Mouse (Mus musculus): ENCODE data around the gene Tmprss2. TPM values are rescaled to one million over a fixed set of nuclear protein-coding genes. Genes with fewer than 3 reads are reported as not detected.
"Not testable (repeated sequence)": the region's sequence is repeated elsewhere in the genome, so short reads cannot be mapped to it uniquely, and the experiment has no call there.

The Tmprss2 gene
- polyA plus RNA-seq, 1 experiment from 2014 or later, result 9.4 TPM

DNA sequence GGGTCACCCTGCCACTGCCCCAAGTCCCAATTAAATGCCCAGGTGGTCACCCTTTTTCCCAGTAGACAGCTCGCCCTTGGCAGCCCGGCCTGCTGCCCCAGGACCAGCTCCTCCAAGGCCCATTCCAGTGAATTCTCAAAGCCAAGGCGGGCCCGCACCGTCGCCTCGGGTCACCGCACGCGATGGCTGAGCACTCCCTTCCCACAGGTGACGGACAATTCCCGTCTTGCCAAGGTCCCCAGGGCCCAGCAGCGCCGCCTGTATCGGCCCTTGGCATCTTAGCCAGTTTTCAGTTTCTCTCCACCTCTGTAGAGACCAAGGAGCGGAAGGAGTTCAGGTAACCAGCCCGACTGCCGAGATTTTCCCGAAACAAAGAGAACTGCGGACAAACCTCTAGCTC, 749 bp downstream of the Tmprss2 start:
- 3% methylated on average over 20 of the region's 20 CpGs for WGBS

DNA sequence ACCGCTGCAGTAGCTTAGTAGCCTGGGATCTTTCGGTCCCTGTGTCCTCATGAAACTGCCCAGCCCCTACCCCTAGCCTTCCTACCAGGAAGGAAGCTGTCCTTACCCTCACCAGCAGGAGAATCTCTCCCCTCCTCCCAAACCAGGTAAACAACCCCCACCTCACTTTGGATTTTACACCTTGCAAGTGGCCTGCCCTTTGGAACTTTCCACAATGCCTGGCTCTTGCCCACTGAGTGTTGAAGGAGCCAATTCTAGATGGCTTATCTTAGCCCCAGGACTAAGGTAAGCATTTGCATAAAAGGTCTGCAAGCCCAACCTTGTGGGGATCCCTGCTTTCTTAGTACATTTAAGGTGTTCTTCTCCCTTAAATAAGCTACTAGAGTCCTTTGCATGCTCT, 1.3 kb downstream of the Tmprss2 start:
- Histone ChIP-seq H3K27ac (no peak overlapping the region), H3K27me3 (peaks cover 41% of the 10 kb centered on the region), H3K9ac (no peak overlapping the region), H3K4me1 (peaks cover 13% of the 10 kb centered on the region; the same call in 1 of the 2 replicates), H3K9me3 (no peaks in the 10 kb centered on the region), H3K4me2 (peak overlapping the region; percentile 69), H3K4me3 (peak overlapping the region; percentile 45; the same call in 1 of the 2 replicates), H3K36me3 (no peaks in the 10 kb centered on the region)
- ATAC-seq (ENCODE audit: borderline replicate concordance, extremely low read depth, low FRiP score, low TSS enrichment), result no peak
- WGBS, result 69% methylated on average over 2 of the region's 2 CpGs

More for the DNA sequence above, 749 bp downstream of the Tmprss2 start:
- H3K36me3 ChIP-seq, result no peaks in the 10 kb centered on the region
- 0 out of 2 replicates have a peak, but pooled peaks have one; percentile 4 for ATAC-seq (ENCODE audit: borderline replicate concordance, extremely low read depth, low FRiP score, low TSS enrichment)
- H3K9me3 ChIP-seq, result no peaks in the 10 kb centered on the region
- peak overlapping the region; percentile 69 for H3K4me2 ChIP-seq
- peaks cover 41% of the 10 kb centered on the region for H3K27me3 ChIP-seq
- H3K27ac ChIP-seq, result no peak overlapping the region; the same call in 1 of the 2 replicates
- H3K4me3 ChIP-seq, result peak overlapping the region; percentile 45
- H3K9ac ChIP-seq, result peak overlapping the region; percentile 43; the same call in 1 of the 2 replicates
- H3K4me1 ChIP-seq, result peaks cover 13% of the 10 kb centered on the region; the same call in 1 of the 2 replicates

DNA sequence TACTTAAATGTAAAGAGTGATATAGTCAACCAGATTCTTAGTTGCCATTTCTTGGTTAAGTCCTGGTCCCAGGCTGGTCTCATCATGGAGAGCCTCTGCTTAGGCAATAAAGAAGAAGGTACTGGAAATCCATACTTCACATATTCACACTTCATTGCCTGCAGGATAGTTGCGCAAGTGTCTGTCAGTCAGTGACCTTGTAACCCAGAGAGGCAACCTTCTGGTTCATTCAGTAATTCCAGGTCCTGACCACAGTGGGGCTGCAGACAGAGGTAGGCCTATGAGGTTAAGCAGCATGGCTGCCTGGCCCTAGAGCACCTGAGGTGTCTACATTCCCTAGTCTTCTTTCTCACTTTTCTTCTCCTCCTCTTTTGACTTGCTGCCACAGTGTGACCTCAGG, 3.0 kb downstream of the Tmprss2 start:
- H3K27ac ChIP-seq, result no peak overlapping the region
- H3K4me1 ChIP-seq, result peaks cover 13% of the 10 kb centered on the region; the same call in 1 of the 2 replicates
- no peak for ATAC-seq (ENCODE audit: borderline replicate concordance, extremely low read depth, low FRiP score, low TSS enrichment)
- H3K4me3 ChIP-seq, result no peak overlapping the region
- H3K36me3 ChIP-seq, result no peaks in the 10 kb centered on the region
- WGBS, result 94% methylated on average over 1 of the region's 1 CpGs
- H3K27me3 ChIP-seq, result peaks cover 41% of the 10 kb centered on the region
- H3K9ac ChIP-seq, result no peak overlapping the region
- H3K4me2 ChIP-seq, result no peak overlapping the region
- no peaks in the 10 kb centered on the region for H3K9me3 ChIP-seq

DNA sequence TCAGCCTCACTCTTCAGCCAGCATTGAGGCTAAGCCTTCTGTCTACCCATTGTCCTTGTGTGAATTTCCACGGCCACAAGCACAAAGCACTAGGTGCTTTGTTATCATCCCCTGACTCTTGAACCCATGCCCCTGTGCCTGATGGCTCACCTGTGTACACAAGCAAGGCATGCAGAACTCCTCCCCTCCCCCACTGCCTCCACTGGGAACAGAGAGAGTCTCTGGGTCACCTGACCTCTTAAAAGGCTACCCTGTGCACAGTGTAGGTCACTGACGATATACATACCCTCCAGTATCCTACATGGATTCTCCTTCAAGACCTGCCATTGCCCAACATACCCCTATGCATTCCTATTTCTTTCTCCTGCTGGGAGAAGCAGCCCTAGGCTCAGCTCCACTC, 4.2 kb downstream of the Tmprss2 start:
- ATAC-seq (ENCODE audit: borderline replicate concordance, extremely low read depth, low FRiP score, low TSS enrichment), result peak; percentile 37
- Histone ChIP-seq H3K4me1 (peaks cover 13% of the 10 kb centered on the region; the same call in 1 of the 2 replicates), H3K36me3 (no peaks in the 10 kb centered on the region), H3K4me3 (no peak overlapping the region), H3K9ac (no peak overlapping the region), H3K9me3 (no peaks in the 10 kb centered on the region), H3K27ac (no peak overlapping the region), H3K27me3 (peaks cover 32% of the 10 kb centered on the region), H3K4me2 (no peak overlapping the region)
- 47% methylated on average over 2 of the region's 2 CpGs for WGBS

DNA sequence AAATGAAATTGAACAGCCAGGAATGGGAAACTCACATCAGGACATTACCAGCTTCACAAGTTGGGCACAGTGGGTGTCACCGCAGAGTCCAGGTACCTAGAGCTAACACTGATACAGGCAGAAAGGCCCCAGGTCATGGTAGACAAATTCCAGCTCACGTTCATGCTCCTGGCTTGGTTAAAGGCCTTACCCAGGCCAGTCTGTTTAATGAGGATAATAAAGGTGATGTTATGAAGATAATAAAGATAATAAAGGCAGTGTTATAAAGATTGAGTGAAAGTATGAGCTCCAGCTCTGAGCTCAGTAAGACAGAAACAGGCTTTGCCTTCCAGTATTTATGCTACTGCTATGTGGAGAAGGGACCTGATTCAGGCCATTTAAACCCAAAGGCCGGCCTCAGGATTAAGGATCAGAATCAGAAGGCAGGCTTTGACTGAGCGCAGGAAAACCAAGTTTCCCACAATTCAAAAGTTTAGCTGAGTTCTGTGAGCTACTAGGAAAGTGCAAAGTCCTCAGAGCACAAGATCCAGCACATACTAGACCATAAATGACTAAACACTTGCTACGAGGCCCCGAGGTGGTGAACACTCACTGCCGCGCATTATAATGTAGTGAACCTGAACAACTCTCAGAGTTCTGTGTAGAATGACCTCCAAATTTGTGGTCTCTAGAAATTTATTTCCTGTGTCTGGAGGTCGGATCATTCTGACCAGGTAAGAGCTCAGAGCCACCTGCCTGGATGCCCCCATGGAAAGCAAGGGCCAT, 4.9 kb downstream of the Tmprss2 start:
- H3K27ac ChIP-seq, result no peak overlapping the region

DNA sequence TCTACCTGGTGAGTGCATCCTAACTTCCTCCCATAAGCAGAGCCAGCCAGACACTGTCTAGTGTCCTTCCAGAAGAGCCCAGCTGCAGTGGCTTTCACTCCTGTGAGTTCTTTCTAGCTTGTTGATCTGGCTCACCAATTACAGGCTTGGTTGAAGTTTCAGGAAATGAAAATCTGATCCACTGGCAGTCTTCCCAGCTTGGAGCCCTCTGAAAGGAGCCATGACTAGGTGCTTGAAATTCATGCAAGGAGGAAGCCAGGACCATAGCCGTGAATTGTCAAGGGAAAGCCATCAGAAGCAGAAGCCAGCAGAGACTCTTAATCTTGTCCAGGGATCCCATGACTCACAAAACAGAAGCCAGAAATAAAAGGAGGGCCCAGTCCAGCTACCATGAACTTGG, 8.7 kb downstream of the Tmprss2 start:
- Histone ChIP-seq H3K4me2 (no peak overlapping the region), H3K4me1 (no peaks in the 10 kb centered on the region), H3K27me3 (no peaks in the 10 kb centered on the region), H3K9me3 (no peaks in the 10 kb centered on the region), H3K9ac (no peak overlapping the region), H3K4me3 (no peak overlapping the region), H3K27ac (no peak overlapping the region), H3K36me3 (no peaks in the 10 kb centered on the region)
- no peak for ATAC-seq (ENCODE audit: borderline replicate concordance, extremely low read depth, low FRiP score, low TSS enrichment)
- WGBS, result 47% methylated on average over 1 of the region's 1 CpGs

More for the DNA sequence above, 4.9 kb downstream of the Tmprss2 start:
- H3K9ac ChIP-seq, result no peak overlapping the region
- ATAC-seq (ENCODE audit: borderline replicate concordance, extremely low read depth, low FRiP score, low TSS enrichment), result no peak
- WGBS, result 81% methylated on average over 9 of the region's 9 CpGs
- no peak overlapping the region for H3K4me2 ChIP-seq
- peaks cover 25% of the 10 kb centered on the region for H3K27me3 ChIP-seq
- H3K4me1 ChIP-seq, result peaks cover 13% of the 10 kb centered on the region; the same call in 1 of the 2 replicates
- no peak overlapping the region for H3K4me3 ChIP-seq
- no peaks in the 10 kb centered on the region for H3K9me3 ChIP-seq
- H3K36me3 ChIP-seq, result no peaks in the 10 kb centered on the region

DNA sequence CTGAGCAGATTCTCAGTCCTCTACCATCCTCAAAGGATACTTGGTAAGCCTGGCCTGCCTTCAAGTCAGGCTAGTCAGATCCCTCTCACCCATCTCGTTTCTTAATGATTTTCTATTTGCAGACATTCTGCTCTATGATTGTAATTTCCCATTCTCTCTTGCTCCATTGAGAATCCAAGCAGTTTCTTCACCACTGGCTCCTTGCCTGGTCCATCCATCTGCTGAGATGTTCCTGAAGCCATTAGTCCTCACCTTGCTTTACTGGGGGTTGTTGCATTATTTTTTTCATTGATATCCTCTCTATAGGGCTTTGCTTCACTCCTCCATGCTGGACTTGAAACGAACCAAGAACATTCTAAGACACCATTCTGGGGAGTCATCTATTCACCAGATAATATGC, 10.4 kb downstream of the Tmprss2 start:
- H3K27me3 ChIP-seq, result no peaks in the 10 kb centered on the region
- no peaks in the 10 kb centered on the region for H3K36me3 ChIP-seq
- H3K4me3 ChIP-seq, result no peak overlapping the region
- H3K9me3 ChIP-seq, result no peaks in the 10 kb centered on the region
- H3K9ac ChIP-seq, result no peak overlapping the region
- 60% methylated on average over 2 of the region's 2 CpGs for WGBS
- H3K4me1 ChIP-seq, result no peaks in the 10 kb centered on the region
- no peak overlapping the region for H3K27ac ChIP-seq
- no peak overlapping the region for H3K4me2 ChIP-seq
- ATAC-seq (ENCODE audit: borderline replicate concordance, extremely low read depth, low FRiP score, low TSS enrichment), result no peak

DNA sequence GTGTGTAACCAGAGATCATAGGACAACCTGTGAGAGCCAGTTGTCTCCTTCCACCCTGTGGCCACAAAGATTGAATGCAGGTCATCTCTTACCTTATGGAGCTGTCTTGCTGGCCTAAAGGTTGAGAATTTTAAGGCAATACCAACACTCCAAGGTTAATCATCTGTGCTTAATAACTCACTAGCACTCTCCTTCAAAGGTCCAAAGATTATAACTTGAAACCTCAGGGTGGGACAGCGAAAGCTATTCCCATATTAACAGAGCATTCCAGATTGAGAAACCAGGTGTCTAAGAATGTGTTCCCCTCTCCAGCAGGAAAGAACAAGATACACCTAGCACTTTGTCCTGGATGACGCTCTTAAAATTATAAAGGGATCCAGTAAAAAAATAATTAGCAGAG, 12.9 kb downstream of the Tmprss2 start:
- Histone ChIP-seq H3K4me1 (peaks cover 4% of the 10 kb centered on the region; the same call in 1 of the 2 replicates), H3K36me3 (no peaks in the 10 kb centered on the region), H3K9me3 (no peaks in the 10 kb centered on the region), H3K4me2 (no peak overlapping the region), H3K27ac (no peak overlapping the region), H3K27me3 (no peaks in the 10 kb centered on the region), H3K9ac (no peak overlapping the region), H3K4me3 (no peak overlapping the region)
- WGBS, result 77% methylated on average over 2 of the region's 2 CpGs
- no peak for ATAC-seq (ENCODE audit: borderline replicate concordance, extremely low read depth, low FRiP score, low TSS enrichment)

DNA sequence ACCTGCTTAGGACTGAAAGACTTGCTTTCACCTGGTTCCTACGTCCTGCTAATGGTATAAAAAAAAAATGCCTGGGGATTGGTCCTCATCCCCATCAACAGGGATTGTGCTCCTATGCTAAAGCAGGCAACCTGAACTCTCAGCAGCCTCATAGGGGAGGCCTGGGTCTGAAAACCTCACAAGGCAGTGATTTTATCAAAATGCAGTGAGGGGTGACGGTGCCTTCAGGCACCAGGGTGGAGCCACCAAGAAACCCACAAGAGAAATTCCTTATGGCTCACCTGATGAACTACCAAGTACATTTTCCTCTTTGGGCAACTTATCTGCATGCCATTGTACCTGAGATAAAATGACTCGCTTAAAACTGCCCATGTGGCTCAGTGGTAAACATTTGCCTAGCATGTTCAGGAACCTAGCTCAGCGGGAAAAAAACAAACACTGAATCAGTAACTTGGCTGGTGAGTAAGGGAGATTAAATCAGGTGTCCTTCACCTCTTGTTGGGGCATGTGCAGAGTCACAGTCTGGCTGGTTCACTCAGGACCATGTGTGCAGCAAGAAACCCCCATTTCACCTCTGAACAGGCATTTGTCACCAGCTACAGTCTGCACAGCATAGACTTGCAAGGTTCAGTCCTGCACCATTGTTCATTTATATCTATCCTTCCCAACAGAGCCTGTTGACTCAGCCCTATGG, 17.0 kb downstream of the Tmprss2 start:
- Histone ChIP-seq H3K27ac (no peak overlapping the region; the same call in 1 of the 2 replicates), H3K36me3 (no peaks in the 10 kb centered on the region), H3K9ac (no peak overlapping the region), H3K9me3 (no peaks in the 10 kb centered on the region), H3K27me3 (no peaks in the 10 kb centered on the region), H3K4me1 (peaks cover 4% of the 10 kb centered on the region; the same call in 1 of the 2 replicates), H3K4me2 (no peak overlapping the region), H3K4me3 (no peak overlapping the region)
- ATAC-seq (ENCODE audit: borderline replicate concordance, extremely low read depth, low FRiP score, low TSS enrichment), result no peak
- 40% methylated on average over 4 of the region's 4 CpGs for WGBS

DNA sequence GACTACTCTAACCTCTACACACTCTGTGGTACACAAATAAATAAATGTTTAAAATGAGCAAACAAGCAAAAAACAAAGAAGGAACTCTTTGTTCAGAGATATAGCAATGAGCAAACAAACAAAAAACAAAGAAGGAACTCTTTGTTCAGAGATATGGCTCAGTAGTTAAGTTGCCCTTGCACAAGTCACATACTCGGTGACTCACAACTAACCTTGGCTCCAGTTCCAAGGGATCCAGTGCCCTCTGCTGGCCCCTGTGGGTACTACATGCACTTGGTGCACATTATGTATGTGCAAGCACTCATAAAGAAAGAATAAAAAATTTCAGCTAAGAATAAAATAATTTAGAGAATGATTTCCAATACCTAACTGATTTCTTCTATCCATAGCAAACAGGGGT, 17.9 kb downstream of the Tmprss2 start:
- peaks cover 4% of the 10 kb centered on the region; the same call in 1 of the 2 replicates for H3K4me1 ChIP-seq
- H3K27me3 ChIP-seq, result no peaks in the 10 kb centered on the region
- H3K27ac ChIP-seq, result no peak overlapping the region; the same call in 1 of the 2 replicates
- no peak overlapping the region for H3K4me2 ChIP-seq
- H3K9me3 ChIP-seq, result no peaks in the 10 kb centered on the region
- ATAC-seq (ENCODE audit: borderline replicate concordance, extremely low read depth, low FRiP score, low TSS enrichment), result no peak
- H3K9ac ChIP-seq, result no peak overlapping the region
- H3K4me3 ChIP-seq, result no peak overlapping the region
- 26% methylated on average over 1 of the region's 1 CpGs for WGBS
- no peaks in the 10 kb centered on the region for H3K36me3 ChIP-seq

DNA sequence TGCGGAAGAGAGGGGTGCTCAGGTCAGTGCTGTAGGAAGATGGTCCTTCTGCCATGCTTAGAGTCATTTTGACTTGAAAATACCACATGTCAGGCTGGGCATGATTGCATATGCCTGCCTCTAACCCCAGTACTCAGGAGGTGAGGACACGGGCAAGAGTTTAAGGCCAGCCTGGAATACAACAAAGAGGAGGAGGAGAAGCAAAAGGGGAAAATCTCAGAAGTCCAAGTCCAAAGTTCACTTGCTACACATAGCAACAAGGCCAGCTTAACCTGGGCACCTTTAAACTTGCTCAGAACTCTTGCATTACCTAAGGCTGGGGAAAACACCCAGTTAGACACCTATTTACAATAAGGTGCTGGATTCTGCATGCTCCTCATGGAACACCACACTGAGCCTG, 19.5 kb downstream of the Tmprss2 start:
- WGBS, result 87% methylated on average over 2 of the region's 2 CpGs
- ATAC-seq (ENCODE audit: borderline replicate concordance, extremely low read depth, low FRiP score, low TSS enrichment), result no peak
- Histone ChIP-seq H3K9ac (no peak overlapping the region), H3K4me3 (no peak overlapping the region), H3K9me3 (no peaks in the 10 kb centered on the region), H3K27ac (no peak overlapping the region), H3K27me3 (no peaks in the 10 kb centered on the region), H3K36me3 (no peaks in the 10 kb centered on the region), H3K4me1 (peaks cover 4% of the 10 kb centered on the region; the same call in 1 of the 2 replicates), H3K4me2 (no peak overlapping the region)

DNA sequence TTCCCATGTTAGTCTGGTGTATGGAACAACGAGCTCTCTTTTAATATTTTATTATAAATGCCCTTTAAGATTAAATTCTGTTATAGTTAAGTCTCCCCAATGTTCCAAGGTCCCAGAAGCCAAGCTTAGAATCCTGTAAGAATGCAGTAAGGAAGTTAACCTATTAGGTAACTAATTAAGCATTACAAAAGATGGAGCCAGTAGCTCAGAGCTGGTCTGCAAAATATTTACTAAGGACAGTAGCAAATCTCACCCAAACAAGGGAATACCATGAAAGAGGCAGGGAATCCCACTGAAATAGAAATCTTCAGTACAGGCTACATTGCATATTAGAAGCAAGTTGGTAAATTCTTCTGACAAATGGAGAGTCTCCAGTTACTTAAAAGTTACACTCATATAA, 28.1 kb downstream of the Tmprss2 start:
- 69% methylated on average over 1 of the region's 1 CpGs for WGBS
- H3K4me3 ChIP-seq; H3K4me2 ChIP-seq; ATAC-seq (ENCODE audit: borderline replicate concordance, extremely low read depth, low FRiP score, low TSS enrichment); H3K9me3 ChIP-seq; H3K27ac ChIP-seq; H3K27me3 ChIP-seq; H3K36me3 ChIP-seq; H3K4me1 ChIP-seq; H3K9ac ChIP-seq: not testable (repeated sequence)
